Mouse (Mus musculus) embryonic facial prominence, embryonic 12.5 days (tissue): Measurements from ENCODE around the gene Pla2g1b. TPM values are rescaled to one million over a fixed set of nuclear protein-coding genes. Genes with fewer than 3 reads are reported as not detected.
A peak's percentile ranks its signal among the peaks of the same experiment; 100 is the strongest.
"Not testable (repeated sequence)": the region's sequence is repeated elsewhere in the genome, so short reads cannot be mapped to it uniquely, and the experiment has no call there.

Source experiments
- ATAC-seq: fragments of 200-750 bp; cut with Nextera tagmentation; 2 replicates; pipeline ENCODE4 v1.8.0; 2017; ENCODE audit not compliant: insufficient number of reproducible peaks, insufficient read depth, low FRiP score, low TSS enrichment
- H3K27ac ChIP-seq: fragments of 300-500 bp; sonication (generic); 2 replicates; pipeline ENCODE4 v1.5.1; 2016; ENCODE audit warnings: mild to moderate bottlenecking
- H3K27me3 ChIP-seq: fragments of 300-500 bp; sonication (generic); 2 replicates; pipeline ENCODE4 v1.6.1; 2016; ENCODE audit warnings: mild to moderate bottlenecking, moderate library complexity
- H3K36me3 ChIP-seq: fragments of 300-500 bp; sonication (generic); 2 replicates; pipeline ENCODE4 v1.6.1; 2016; ENCODE audit warnings: mild to moderate bottlenecking
- H3K4me1 ChIP-seq: fragments of 300-500 bp; sonication (generic); 2 replicates; pipeline ENCODE4 v1.6.1; 2016
- H3K4me2 ChIP-seq: fragments of 300-500 bp; sonication (generic); replicated peaks from 2 replicates; pipeline ENCODE4 v1.6.1; 2016; ENCODE audit warnings: mild to moderate bottlenecking, moderate library complexity
- H3K4me3 ChIP-seq: fragments of 300-500 bp; sonication (generic); 2 replicates; pipeline ENCODE4 v1.5.1; 2016; ENCODE audit warnings: mild to moderate bottlenecking
- H3K9ac ChIP-seq: fragments of 300-500 bp; sonication (generic); 2 replicates; pipeline ENCODE4 v1.6.1; 2016; ENCODE audit warnings: mild to moderate bottlenecking, moderate library complexity
- H3K9me3 ChIP-seq: fragments of 300-500 bp; sonication (generic); 2 replicates; pipeline ENCODE4 v1.6.1; 2016; ENCODE audit warnings: mild to moderate bottlenecking, moderate library complexity
- WGBS: fragments of 180-500 bp; shearing (Covaris S2); methylation state at CpG from one replicate; pipeline ENCODE4 v1.1.7; 2016; 5-methylcytosine and 5-hydroxymethylcytosine counted together
- polyA plus RNA-seq: library from polyadenylated mRNA; unstranded; fragments of >200 nt; fragmentation: Nextera tagmentation; extraction: Ambion mirVana; gene quantifications from 2 replicates; pipeline ENCODE4 v1.2.1, GENCODE M21; 2016

The Pla2g1b gene
- polyA plus RNA-seq, 1 experiment from 2014 or later, result not detected

- WGBS, result 43% methylated on average over 15 of the region's 15 CpGs
- Histone ChIP-seq H3K4me3 (peak overlapping the region; percentile 94; the same call in 1 of the 2 replicates), H3K36me3 (no peaks in the 10 kb centered on the region), H3K9ac (peak overlapping the region; percentile 91; the same call in 1 of the 2 replicates), H3K27ac (peak overlapping the region; percentile 72), H3K4me2 (peak overlapping the region; percentile 90), H3K9me3 (no peaks in the 10 kb centered on the region), H3K4me1 (peaks cover 45% of the 10 kb centered on the region), H3K27me3 (no peaks in the 10 kb centered on the region)
- no peak for ATAC-seq
Measured at GRCm38 (mm10) chr5:115509790-115510689, 44.0 kb downstream of the Pla2g1b start.

DNA sequence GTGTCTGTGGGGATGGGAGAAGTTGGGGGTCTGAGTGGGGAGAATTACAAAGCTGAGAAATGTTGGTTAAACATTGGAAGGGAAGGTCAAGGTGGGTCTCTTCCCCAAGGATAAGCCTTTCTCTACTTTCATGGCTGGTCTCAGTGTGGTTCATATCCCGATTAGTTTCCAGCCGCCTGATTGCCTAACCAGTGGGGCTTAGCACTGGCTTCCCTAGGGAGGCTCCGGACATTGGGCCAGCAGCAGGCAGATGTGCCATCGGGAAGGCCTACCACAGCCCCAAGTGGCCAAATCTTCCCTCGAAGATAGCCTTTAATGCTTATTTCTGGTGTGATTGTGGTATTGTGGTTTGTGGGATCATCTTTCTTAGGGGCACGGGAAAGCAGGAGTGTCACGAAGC, 46.3 kb downstream of the Pla2g1b start:
- H3K4me1 ChIP-seq, result peaks cover 47% of the 10 kb centered on the region
- ATAC-seq, result no peak
- no peak overlapping the region for H3K4me2 ChIP-seq
- 93% methylated on average over 7 of the region's 7 CpGs for WGBS
- H3K27me3 ChIP-seq, result no peaks in the 10 kb centered on the region
- no peaks in the 10 kb centered on the region for H3K9me3 ChIP-seq
- H3K36me3 ChIP-seq, result 0 out of 2 replicates have a peak, but pooled peaks cover 5% of the 10 kb centered on the region
- no peak overlapping the region for H3K27ac ChIP-seq
- H3K9ac ChIP-seq, result no peak overlapping the region
- no peak overlapping the region for H3K4me3 ChIP-seq

GRCm38 (mm10) chr5:115513246-115513645, 47.2 kb downstream of the Pla2g1b start:
- H3K4me3 ChIP-seq, result no peak overlapping the region
- H3K9me3 ChIP-seq, result no peaks in the 10 kb centered on the region
- H3K9ac ChIP-seq, result no peak overlapping the region
- WGBS, result 95% methylated on average over 14 of the region's 14 CpGs
- H3K4me2 ChIP-seq, result no peak overlapping the region
- 0 out of 2 replicates have a peak, but pooled peaks cover 6% of the 10 kb centered on the region for H3K36me3 ChIP-seq
- ATAC-seq, result no peak
- no peaks in the 10 kb centered on the region for H3K27me3 ChIP-seq
- peak overlapping the region; percentile 96; the same call in 1 of the 2 replicates for H3K27ac ChIP-seq
- H3K4me1 ChIP-seq, result peaks cover 39% of the 10 kb centered on the region

GRCm38 (mm10) chr5:115513721-115514120, 47.7 kb downstream of the Pla2g1b start:
- H3K27ac ChIP-seq, result peak overlapping the region; percentile 96
- no peak overlapping the region for H3K9ac ChIP-seq
- ATAC-seq, result no peak
- no peak overlapping the region for H3K4me2 ChIP-seq
- H3K27me3 ChIP-seq, result no peaks in the 10 kb centered on the region
- H3K4me3 ChIP-seq, result no peak overlapping the region
- WGBS, result 91% methylated on average over 16 of the region's 16 CpGs
- 0 out of 2 replicates have a peak, but pooled peaks cover 6% of the 10 kb centered on the region for H3K36me3 ChIP-seq
- H3K9me3 ChIP-seq, result no peaks in the 10 kb centered on the region
- peaks cover 34% of the 10 kb centered on the region for H3K4me1 ChIP-seq

DNA sequence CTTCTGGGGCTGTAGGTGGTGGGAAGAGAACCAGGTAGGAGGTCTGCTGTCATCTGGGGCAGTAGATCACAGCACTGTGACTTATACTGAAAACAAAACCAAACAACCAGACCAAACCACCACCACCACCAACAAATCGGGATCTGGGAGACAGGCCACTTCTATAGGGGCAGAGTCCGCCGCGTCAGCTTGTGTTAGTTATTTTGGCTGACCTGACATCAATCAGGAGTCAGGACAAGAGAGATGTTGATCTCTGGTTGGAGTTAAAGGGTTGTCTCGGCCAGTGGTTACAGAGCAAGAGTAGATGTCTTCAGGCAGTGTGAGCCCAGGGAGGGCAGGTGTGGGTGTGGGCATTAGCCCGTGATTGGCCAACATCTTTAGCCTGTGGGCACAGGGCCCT, 48.3 kb downstream of the Pla2g1b start:
- 0 out of 2 replicates have a peak, but pooled peaks have one; percentile 7 for ATAC-seq
- Histone ChIP-seq H3K4me3 (no peak overlapping the region), H3K9ac (peak overlapping the region; percentile 21; the same call in 1 of the 2 replicates)

GRCm38 (mm10) chr5:115514896-115515587, 49.0 kb downstream of the Pla2g1b start:
- ATAC-seq, result peak; percentile 74

More for the DNA sequence above, 48.3 kb downstream of the Pla2g1b start:
- peak overlapping the region; percentile 96 for H3K27ac ChIP-seq
- H3K36me3 ChIP-seq, result 0 out of 2 replicates have a peak, but pooled peaks cover 6% of the 10 kb centered on the region
- H3K9me3 ChIP-seq, result no peaks in the 10 kb centered on the region
- no peaks in the 10 kb centered on the region for H3K27me3 ChIP-seq
- 49% methylated on average over 6 of the region's 6 CpGs for WGBS
- H3K4me2 ChIP-seq, result peak overlapping the region; percentile 40; the same call in 1 of the 2 replicates
- peaks cover 28% of the 10 kb centered on the region for H3K4me1 ChIP-seq

GRCm38 (mm10) chr5:115516081-115516907, 50.2 kb downstream of the Pla2g1b start:
- no peaks in the 10 kb centered on the region for H3K27me3 ChIP-seq
- H3K9me3 ChIP-seq, result no peaks in the 10 kb centered on the region
- peaks cover 32% of the 10 kb centered on the region for H3K4me1 ChIP-seq
- H3K4me3 ChIP-seq, result no peak overlapping the region
- no peak overlapping the region for H3K9ac ChIP-seq
- H3K36me3 ChIP-seq, result peaks cover 10% of the 10 kb centered on the region; the same call in 1 of the 2 replicates
- ATAC-seq, result no peak
- 86% methylated on average over 29 of the region's 32 CpGs for WGBS
- peak overlapping the region; percentile 96 for H3K27ac ChIP-seq
- no peak overlapping the region for H3K4me2 ChIP-seq

More at GRCm38 (mm10) chr5:115514896-115515587, 49.0 kb downstream of the Pla2g1b start:
- Histone ChIP-seq H3K9me3 (no peaks in the 10 kb centered on the region), H3K9ac (peak overlapping the region; percentile 21; the same call in 1 of the 2 replicates), H3K4me3 (no peak overlapping the region), H3K4me1 (peaks cover 21% of the 10 kb centered on the region), H3K27me3 (no peaks in the 10 kb centered on the region), H3K27ac (peak overlapping the region; percentile 96), H3K4me2 (peak overlapping the region; percentile 40), H3K36me3 (0 out of 2 replicates have a peak, but pooled peaks cover 6% of the 10 kb centered on the region)
- WGBS, result 24% methylated on average over 20 of the region's 20 CpGs

DNA sequence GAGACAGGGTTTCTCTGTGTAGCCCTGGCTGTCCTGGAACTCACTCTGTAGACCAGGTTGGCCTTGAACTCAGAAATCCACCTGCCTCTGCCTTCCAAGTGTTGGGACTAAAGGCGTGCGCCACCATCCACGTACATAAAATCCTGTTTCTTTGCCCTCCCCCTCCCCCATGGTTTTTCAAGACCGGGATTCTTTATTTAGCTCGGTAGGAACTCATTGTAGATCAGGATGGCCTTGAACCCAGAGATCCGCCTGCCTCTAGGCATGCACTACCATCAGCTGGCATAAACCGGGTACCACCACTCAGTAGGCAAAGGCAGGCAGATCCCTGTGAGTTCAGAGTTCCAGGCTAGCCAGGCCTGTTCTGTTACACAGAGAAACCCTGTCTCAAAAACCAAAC, 50.8 kb downstream of the Pla2g1b start:
- H3K27ac ChIP-seq, result no peak overlapping the region
- peaks cover 38% of the 10 kb centered on the region for H3K4me1 ChIP-seq
- no peak for ATAC-seq
- no peak overlapping the region for H3K4me3 ChIP-seq
- no peaks in the 10 kb centered on the region for H3K9me3 ChIP-seq
- peaks cover 11% of the 10 kb centered on the region; the same call in 1 of the 2 replicates for H3K36me3 ChIP-seq
- no peaks in the 10 kb centered on the region for H3K27me3 ChIP-seq
- WGBS, result 93% methylated on average over 7 of the region's 7 CpGs
- no peak overlapping the region for H3K4me2 ChIP-seq
- H3K9ac ChIP-seq, result no peak overlapping the region

- H3K4me3 ChIP-seq, result no peak overlapping the region
- peaks cover 11% of the 10 kb centered on the region; the same call in 1 of the 2 replicates for H3K36me3 ChIP-seq
- no peak for ATAC-seq
- no peaks in the 10 kb centered on the region for H3K27me3 ChIP-seq
- H3K27ac ChIP-seq, result no peak overlapping the region
- 89% methylated on average over 9 of the region's 9 CpGs for WGBS
- no peak overlapping the region for H3K4me2 ChIP-seq
- H3K9ac ChIP-seq, result no peak overlapping the region
- H3K4me1 ChIP-seq, result peaks cover 43% of the 10 kb centered on the region
- H3K9me3 ChIP-seq, result no peaks in the 10 kb centered on the region
Measured at GRCm38 (mm10) chr5:115517501-115517900, 51.4 kb downstream of the Pla2g1b start.

- H3K4me1 ChIP-seq, result peaks cover 51% of the 10 kb centered on the region
Measured at GRCm38 (mm10) chr5:115518214-115518613, 52.2 kb downstream of the Pla2g1b start.

More at GRCm38 (mm10) chr5:115518214-115518613, 52.2 kb downstream of the Pla2g1b start:
- H3K9me3 ChIP-seq, ATAC-seq, H3K27ac ChIP-seq, H3K4me3 ChIP-seq, H3K9ac ChIP-seq, H3K27me3 ChIP-seq, H3K4me2 ChIP-seq: not testable (repeated sequence)
- WGBS, result 96% methylated on average over 7 of the region's 8 CpGs
- peaks cover 11% of the 10 kb centered on the region; the same call in 1 of the 2 replicates for H3K36me3 ChIP-seq
